ENCODE assay signal across 8 mouse cellular contexts in genomic region chr7:27167475-27168094, GRCm38 (mm10). TPM values are rescaled to one million over a fixed set of nuclear protein-coding genes. Genes with fewer than 3 reads are reported as not detected.
A peak's percentile ranks its signal among the peaks of the same experiment; 100 is the strongest.
DNase-seq lines count a peak whose midpoint lies in the region; ATAC-seq lines count a peak whose summit lies in the region.

No protein-coding gene starts in this region.

- no peaks in the 10 kb centered on the region for H3K9me3 ChIP-seq in heart, embryonic 13.5 days
- no peaks in the 10 kb centered on the region for H3K9me3 ChIP-seq in hindbrain, embryonic 14.5 days (ENCODE audit: control insufficient read depth, low read length)
- no peaks in the 10 kb centered on the region for H3K9me3 ChIP-seq in midbrain, embryonic 12.5 days

- peaks cover 56% of the 10 kb centered on the region for H3K36me3 ChIP-seq in heart, embryonic 13.5 days
- peaks cover 53% of the 10 kb centered on the region for H3K36me3 ChIP-seq in hindbrain, embryonic 14.5 days (replicated peaks; ENCODE audit: control insufficient read depth, insufficient read depth)
- peaks cover 44% of the 10 kb centered on the region for H3K36me3 ChIP-seq in midbrain, embryonic 12.5 days

- H3K4me3 ChIP-seq in heart, embryonic 13.5 days, result peak overlapping the region; percentile 80
- H3K4me3 ChIP-seq in brown adipose tissue, adult 24 weeks (ENCODE audit: insufficient read depth, low read depth, low read length), result peak overlapping the region; percentile 70
- peak overlapping the region; percentile 88 for H3K4me3 ChIP-seq in hindbrain, embryonic 14.5 days (replicated peaks; ENCODE audit: low read length)
- H3K4me3 ChIP-seq in midbrain, embryonic 12.5 days, result peak overlapping the region; percentile 78

- H3K4me1 ChIP-seq in heart, embryonic 13.5 days, result peaks cover 43% of the 10 kb centered on the region
- H3K4me1 ChIP-seq in brown adipose tissue, adult 24 weeks (ENCODE audit: control insufficient read depth, insufficient read depth, insufficient read length, low read length), result peaks cover 22% of the 10 kb centered on the region
- peaks cover 35% of the 10 kb centered on the region for H3K4me1 ChIP-seq in hindbrain, embryonic 14.5 days (replicated peaks; ENCODE audit: control insufficient read depth, insufficient read depth, low read length)
- peaks cover 39% of the 10 kb centered on the region for H3K4me1 ChIP-seq in midbrain, embryonic 12.5 days

- WGBS in heart, embryonic 13.5 days, result 73% methylated on average over 11 of the region's 11 CpGs
- 79% methylated on average over 11 of the region's 11 CpGs for WGBS in hindbrain, embryonic 14.5 days
- WGBS in midbrain, embryonic 12.5 days, result 75% methylated on average over 11 of the region's 11 CpGs

- H3K27ac ChIP-seq in heart, embryonic 13.5 days (replicated peaks), result peak overlapping the region; percentile 98
- peak overlapping the region; percentile 90 for H3K27ac ChIP-seq in brown adipose tissue, adult 24 weeks (replicated peaks; ENCODE audit: low read depth, low read length)
- H3K27ac ChIP-seq in hindbrain, embryonic 14.5 days, result peak overlapping the region; percentile 99
- peak overlapping the region; percentile 99 for H3K27ac ChIP-seq in midbrain, embryonic 12.5 days (replicated peaks)

- no peaks in the 10 kb centered on the region for H3K27me3 ChIP-seq in heart, embryonic 13.5 days (replicated peaks)
- H3K27me3 ChIP-seq in hindbrain, embryonic 14.5 days (ENCODE audit: control insufficient read depth, insufficient read depth, low read length), result no peaks in the 10 kb centered on the region
- no peaks in the 10 kb centered on the region for H3K27me3 ChIP-seq in midbrain, embryonic 12.5 days

- peak overlapping the region; percentile 96 for H3K9ac ChIP-seq in heart, embryonic 13.5 days
- peak overlapping the region; percentile 88 for H3K9ac ChIP-seq in hindbrain, embryonic 14.5 days
- peak overlapping the region; percentile 49 for H3K9ac ChIP-seq in midbrain, embryonic 12.5 days (replicated peaks)

- no peak for ATAC-seq in heart, embryonic 13.5 days (ENCODE audit: extremely low read depth, insufficient number of reproducible peaks, low FRiP score, low TSS enrichment)
- ATAC-seq in hindbrain, embryonic 14.5 days (ENCODE audit: low FRiP score), result no peak
- peak; percentile 0; the same call in 1 of the 2 replicates for ATAC-seq in midbrain, embryonic 12.5 days (ENCODE audit: low FRiP score, low read depth)

- DNase-seq in heart, postnatal 4 days, result no peak
- DNase-seq in hindbrain, embryonic 14.5 days (ENCODE audit: low spot score), result no peak
- DNase-seq in ovary, adult 18-20 months (ENCODE audit: low spot score), result no peak
- DNase-seq in right cerebral cortex, postnatal 4 days, result no peak
- DNase-seq in thymus, adult 18-20 months, result no peak

- peak overlapping the region; percentile 87 for H3K4me2 ChIP-seq in heart, embryonic 13.5 days
- H3K4me2 ChIP-seq in hindbrain, embryonic 14.5 days (replicated peaks), result peak overlapping the region; percentile 64
- H3K4me2 ChIP-seq in midbrain, embryonic 12.5 days (replicated peaks), result peak overlapping the region; percentile 78

RNA-seq across cellular contexts. Expression of gene Egln2, which starts 1.0 kb away (rescaled TPM):
- 48.1 and 52.7 TPM in 2 replicates for polyA plus RNA-seq in heart, embryonic 13.5 days (2015; fragmentation: Nextera tagmentation; extraction: Ambion mirVana)
- total RNA-seq in heart, postnatal 4 days (2021), result 10 to 100 TPM; 57.0 to 59.0 TPM
- 22.6 and 23.9 TPM in 2 replicates for polyA plus RNA-seq in brown adipose tissue, adult 24 weeks (2012; ENCODE audit: insufficient read depth, insufficient read length, missing spikeins)
- 55.3 and 55.7 TPM in 2 replicates for polyA plus RNA-seq in hindbrain, embryonic 14.5 days (2014; fragmentation: Nextera tagmentation; extraction: Ambion mirVana)
- 94.2 and 100 TPM in 2 replicates for polyA plus RNA-seq in midbrain, embryonic 12.5 days (2016; fragmentation: Nextera tagmentation; extraction: Ambion mirVana)

RNA-seq across cellular contexts. Expression of gene Rab4b, which starts 11.1 kb away (rescaled TPM):
- polyA plus RNA-seq in heart, embryonic 13.5 days (2015; fragmentation: Nextera tagmentation; extraction: Ambion mirVana), result 48.6 and 48.8 TPM in 2 replicates
- 10 to 100 TPM; 24.7 to 27.8 TPM for total RNA-seq in heart, postnatal 4 days (2021)
- 13.6 and 21.4 TPM in 2 replicates for polyA plus RNA-seq in brown adipose tissue, adult 24 weeks (2012; ENCODE audit: insufficient read depth, insufficient read length, missing spikeins)
- polyA plus RNA-seq in hindbrain, embryonic 14.5 days (2014; fragmentation: Nextera tagmentation; extraction: Ambion mirVana), result 91.3 and 102 TPM in 2 replicates
- polyA plus RNA-seq in midbrain, embryonic 12.5 days (2016; fragmentation: Nextera tagmentation; extraction: Ambion mirVana), result 82.9 and 83.0 TPM in 2 replicates

RNA-seq across cellular contexts. Expression of gene Gm21983, which starts 13.3 kb away (rescaled TPM):
- 0.31 TPM in 1 of 2 replicates, not detected in the other for polyA plus RNA-seq in heart, embryonic 13.5 days (2015; fragmentation: Nextera tagmentation; extraction: Ambion mirVana)
- not detected for total RNA-seq in heart, postnatal 4 days (2021)
- not detected in 2 replicates for polyA plus RNA-seq in brown adipose tissue, adult 24 weeks (2012; ENCODE audit: insufficient read depth, insufficient read length, missing spikeins)
- polyA plus RNA-seq in hindbrain, embryonic 14.5 days (2014; fragmentation: Nextera tagmentation; extraction: Ambion mirVana), result not detected in 2 replicates
- 0.59 TPM in 1 of 2 replicates, not detected in the other for polyA plus RNA-seq in midbrain, embryonic 12.5 days (2016; fragmentation: Nextera tagmentation; extraction: Ambion mirVana)

RNA-seq across cellular contexts. Expression of gene Mia, which starts 13.4 kb away (rescaled TPM):
- polyA plus RNA-seq in heart, embryonic 13.5 days (2015; fragmentation: Nextera tagmentation; extraction: Ambion mirVana), result 4.3 and 4.8 TPM in 2 replicates
- not detected for total RNA-seq in heart, postnatal 4 days (2021)
- not detected in 2 replicates for polyA plus RNA-seq in brown adipose tissue, adult 24 weeks (2012; ENCODE audit: insufficient read depth, insufficient read length, missing spikeins)
- 24.6 and 28.5 TPM in 2 replicates for polyA plus RNA-seq in hindbrain, embryonic 14.5 days (2014; fragmentation: Nextera tagmentation; extraction: Ambion mirVana)
- 5.1 and 11.1 TPM in 2 replicates for polyA plus RNA-seq in midbrain, embryonic 12.5 days (2016; fragmentation: Nextera tagmentation; extraction: Ambion mirVana)

RNA-seq across cellular contexts. Expression of gene Cyp2t4, which starts 14.1 kb away (rescaled TPM):
- 0.12 TPM in 1 of 2 replicates, not detected in the other for polyA plus RNA-seq in heart, embryonic 13.5 days (2015; fragmentation: Nextera tagmentation; extraction: Ambion mirVana)
- not detected for total RNA-seq in heart, postnatal 4 days (2021)
- polyA plus RNA-seq in brown adipose tissue, adult 24 weeks (2012; ENCODE audit: insufficient read depth, insufficient read length, missing spikeins), result not detected in 2 replicates
- polyA plus RNA-seq in hindbrain, embryonic 14.5 days (2014; fragmentation: Nextera tagmentation; extraction: Ambion mirVana), result 0.17 and 0.19 TPM in 2 replicates
- 0.18 and 0.27 TPM in 2 replicates for polyA plus RNA-seq in midbrain, embryonic 12.5 days (2016; fragmentation: Nextera tagmentation; extraction: Ambion mirVana)
